Mouse (Mus musculus): ENCODE measurements around the gene Gm10300. TPM values are rescaled to one million over a fixed set of nuclear protein-coding genes. Genes with fewer than 3 reads are reported as not detected.
A peak's percentile ranks its signal among the peaks of the same experiment; 100 is the strongest.

Gm10300 gene
- polyA plus RNA-seq, 1 experiment from 2014 or later = not detected

DNA sequence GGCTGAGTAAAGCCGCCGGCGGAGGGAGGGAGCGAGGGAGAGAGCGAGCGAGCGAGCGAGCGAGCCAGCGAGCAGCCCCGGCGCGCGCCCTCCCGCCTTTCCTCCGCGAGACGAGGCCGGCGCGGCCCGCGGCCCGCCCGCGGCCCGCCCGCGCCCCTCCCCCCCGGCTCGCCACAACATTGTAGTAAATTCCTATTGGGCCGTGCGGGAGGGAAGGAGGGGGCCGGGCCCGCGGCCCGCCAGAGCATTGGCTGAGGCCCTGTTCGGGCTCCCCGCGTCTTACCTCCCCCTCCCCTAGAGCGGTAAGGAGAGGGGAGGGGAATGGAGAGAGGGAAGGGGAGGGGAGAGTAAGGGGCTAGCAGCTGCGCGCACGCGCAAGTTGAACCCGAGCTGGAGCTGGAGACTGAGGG is 25.5 kb upstream of the Gm10300 start:
- TF ChIP-seq CTCF (IDR thresholded peaks at IDR 0.05; ENCODE audit: low read depth) (no peak), EP300 (optimal IDR thresholded peaks at IDR 0.05) (no peak)
- 0% methylated on average over 10 of the region's 46 CpGs for WGBS

DNA sequence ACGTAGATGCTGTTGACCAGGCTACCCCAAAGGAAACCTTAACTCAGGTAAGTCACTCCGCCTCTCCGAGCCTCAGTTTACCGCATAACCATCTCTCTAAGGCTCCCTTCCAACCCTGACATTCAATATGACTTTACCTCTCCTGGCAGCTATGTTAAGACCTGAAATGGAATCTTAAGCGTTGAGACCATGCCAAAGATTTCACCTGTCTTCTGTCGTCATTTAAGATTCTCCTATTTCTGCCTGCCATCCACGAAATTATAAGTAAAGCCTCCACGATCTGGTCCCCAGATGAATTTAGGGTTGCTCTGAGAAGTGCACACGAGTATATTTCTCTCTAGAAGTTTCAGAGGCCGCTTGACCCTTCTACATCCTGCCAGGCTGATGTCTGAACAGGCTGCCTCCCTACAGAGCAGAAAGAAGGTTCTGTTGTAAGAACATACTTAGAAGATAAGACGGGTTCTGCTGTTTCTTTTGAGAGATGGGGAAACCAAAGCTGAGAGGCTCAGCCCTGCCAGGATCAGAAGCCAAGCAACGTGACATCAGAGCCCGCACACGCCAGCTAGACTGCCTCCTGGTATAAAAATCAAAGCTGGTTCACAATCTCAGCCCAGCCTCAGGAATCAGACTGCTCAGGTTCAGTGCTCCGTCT is 24.8 kb upstream of the Gm10300 start:
- no peaks in the 10 kb centered on the region for H3K36me3 ChIP-seq (ENCODE audit: control insufficient read depth, insufficient read depth, low read length)
- H3K4me1 ChIP-seq (replicated peaks; ENCODE audit: control insufficient read depth, insufficient read depth) = no peaks in the 10 kb centered on the region
- no peak overlapping the region; the same call in 1 of the 2 replicates for H3K4me3 ChIP-seq (ENCODE audit: low read depth, low read length)
- no peaks in the 10 kb centered on the region for H3K27me3 ChIP-seq (ENCODE audit: control insufficient read depth, insufficient read depth, low read length)
- peak overlapping the region; percentile 100 for H3K4me2 ChIP-seq (replicated peaks; ENCODE audit: low read depth)
- TF ChIP-seq CTCF (IDR thresholded peaks at IDR 0.05; ENCODE audit: low read depth) (no peak), EP300 (optimal IDR thresholded peaks at IDR 0.05) (no peak)
- ATAC-seq (ENCODE audit: low FRiP score, low TSS enrichment) (no peak), DNase-seq (ENCODE audit: low spot score) (no peak)
- 14% methylated on average over 14 of the region's 15 CpGs for WGBS
- H3K27ac ChIP-seq (replicated peaks) = 0 out of 2 replicates have a peak overlapping the region, but pooled peaks have one; percentile 40
- no peak overlapping the region for H3K9ac ChIP-seq (ENCODE audit: low read length)
- no peaks in the 10 kb centered on the region for H3K9me3 ChIP-seq (ENCODE audit: control insufficient read depth, low read length)

More for the DNA sequence above, 25.5 kb upstream of the Gm10300 start:
- DNase-seq (ENCODE audit: low spot score) = peak; percentile 93
- Histone ChIP-seq H3K4me2 (replicated peaks; ENCODE audit: low read depth) (peak overlapping the region; percentile 100), H3K4me3 (ENCODE audit: low read depth, low read length) (peak overlapping the region; percentile 79), H3K36me3 (ENCODE audit: control insufficient read depth, insufficient read depth, low read length) (no peaks in the 10 kb centered on the region), H3K9ac (ENCODE audit: low read length) (peak overlapping the region; percentile 91), H3K9me3 (ENCODE audit: control insufficient read depth, low read length) (no peaks in the 10 kb centered on the region), H3K27ac (replicated peaks) (peak overlapping the region; percentile 81), H3K4me1 (replicated peaks; ENCODE audit: control insufficient read depth, insufficient read depth) (no peaks in the 10 kb centered on the region), H3K27me3 (ENCODE audit: control insufficient read depth, insufficient read depth, low read length) (no peaks in the 10 kb centered on the region)
- ATAC-seq (ENCODE audit: low FRiP score, low TSS enrichment) = peak; percentile 98

DNA sequence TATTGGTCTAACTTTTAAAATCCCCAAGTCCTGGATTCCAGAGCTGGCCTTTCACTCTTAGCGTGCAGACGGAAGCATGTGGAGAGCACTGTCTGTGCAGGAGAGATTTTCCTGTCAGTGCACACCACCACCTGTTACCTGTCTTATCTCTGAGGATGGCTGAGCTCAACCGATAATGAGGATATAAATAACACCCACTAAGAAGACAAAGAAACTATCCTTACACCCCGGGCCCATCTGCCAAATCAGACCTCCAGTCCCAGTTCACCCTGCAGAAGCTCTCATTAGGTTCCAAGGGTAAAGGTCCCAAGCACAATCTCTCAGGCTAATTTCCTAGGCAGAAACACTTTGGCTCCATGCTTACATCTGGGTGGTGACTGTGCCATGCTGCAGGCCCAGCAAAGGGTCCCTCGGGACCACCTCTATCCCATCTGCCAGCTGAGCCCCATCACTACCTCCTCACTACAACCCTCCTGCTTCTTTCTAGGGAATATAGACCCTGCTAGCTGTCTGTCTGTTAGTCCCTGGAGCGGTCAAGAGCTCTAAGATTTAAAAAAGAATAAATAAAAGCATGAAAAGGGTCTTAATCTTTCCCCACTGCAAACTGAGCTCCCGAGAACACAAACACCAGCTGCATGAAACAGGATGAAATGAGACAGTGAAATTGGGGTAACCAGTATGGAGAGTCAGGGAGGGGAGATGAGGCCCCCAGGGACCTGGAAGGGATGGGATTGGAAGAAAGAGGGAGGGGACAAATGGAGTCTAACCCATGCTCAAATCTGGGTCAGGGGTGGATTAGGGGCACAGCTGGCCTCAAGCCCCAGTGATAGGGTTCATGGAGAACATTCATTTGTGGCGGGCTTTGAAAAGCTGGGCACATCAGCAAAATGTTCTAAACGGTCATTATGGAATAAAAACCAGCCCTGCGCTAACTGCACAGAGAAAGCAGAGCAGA is 22.9 kb upstream of the Gm10300 start:
- TF ChIP-seq EP300 (optimal IDR thresholded peaks at IDR 0.05) (no peak), CTCF (IDR thresholded peaks at IDR 0.05; ENCODE audit: low read depth) (no peak)
- ATAC-seq (ENCODE audit: low FRiP score, low TSS enrichment) (no peak), DNase-seq (ENCODE audit: low spot score) (no peak)
- no peak overlapping the region for H3K9ac ChIP-seq (ENCODE audit: low read length)
- no peak overlapping the region for H3K4me3 ChIP-seq (ENCODE audit: low read depth, low read length)
- H3K27me3 ChIP-seq (ENCODE audit: control insufficient read depth, insufficient read depth, low read length) = no peaks in the 10 kb centered on the region
- H3K9me3 ChIP-seq (ENCODE audit: control insufficient read depth, low read length) = no peaks in the 10 kb centered on the region
- no peak overlapping the region for H3K4me2 ChIP-seq (replicated peaks; ENCODE audit: low read depth)
- WGBS = 70% methylated on average over 10 of the region's 10 CpGs
- H3K36me3 ChIP-seq (ENCODE audit: control insufficient read depth, insufficient read depth, low read length) = no peaks in the 10 kb centered on the region
- H3K27ac ChIP-seq (replicated peaks) = no peak overlapping the region
- H3K4me1 ChIP-seq (replicated peaks; ENCODE audit: control insufficient read depth, insufficient read depth) = no peaks in the 10 kb centered on the region

DNA sequence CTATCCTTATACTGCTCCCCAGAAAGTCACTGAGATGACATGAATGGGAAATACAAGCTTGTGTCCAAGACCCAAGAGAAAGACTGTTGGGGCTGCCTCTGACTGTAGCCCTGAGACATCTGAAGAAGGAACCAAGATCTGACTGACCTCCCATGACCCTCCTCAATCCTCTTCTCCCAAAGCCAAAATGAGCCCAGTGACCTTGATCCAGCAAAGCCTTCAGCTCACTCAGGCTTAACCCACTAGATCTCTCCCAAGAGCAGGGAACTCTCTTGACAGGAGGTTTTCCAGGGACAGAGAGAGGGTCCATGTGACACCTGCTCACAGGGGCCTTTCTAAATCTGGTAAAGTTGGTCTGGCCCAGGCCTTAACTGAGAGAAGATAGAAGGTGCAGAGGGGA is 17.2 kb upstream of the Gm10300 start:
- Histone ChIP-seq H3K9ac (ENCODE audit: low read length) (no peak overlapping the region), H3K9me3 (ENCODE audit: control insufficient read depth, low read length) (no peaks in the 10 kb centered on the region), H3K4me3 (ENCODE audit: low read depth, low read length) (no peak overlapping the region), H3K27me3 (ENCODE audit: control insufficient read depth, insufficient read depth, low read length) (no peaks in the 10 kb centered on the region), H3K4me1 (replicated peaks; ENCODE audit: control insufficient read depth, insufficient read depth) (no peaks in the 10 kb centered on the region), H3K27ac (replicated peaks) (0 out of 2 replicates have a peak overlapping the region, but pooled peaks have one; percentile 20), H3K4me2 (replicated peaks; ENCODE audit: low read depth) (no peak overlapping the region), H3K36me3 (ENCODE audit: control insufficient read depth, insufficient read depth, low read length) (no peaks in the 10 kb centered on the region)
- ATAC-seq (ENCODE audit: low FRiP score, low TSS enrichment) = no peak
- TF ChIP-seq EP300 (optimal IDR thresholded peaks at IDR 0.05) = no peak
- no peak for TF ChIP-seq CTCF (IDR thresholded peaks at IDR 0.05; ENCODE audit: low read depth)
- no peak for DNase-seq (ENCODE audit: low spot score)

DNA sequence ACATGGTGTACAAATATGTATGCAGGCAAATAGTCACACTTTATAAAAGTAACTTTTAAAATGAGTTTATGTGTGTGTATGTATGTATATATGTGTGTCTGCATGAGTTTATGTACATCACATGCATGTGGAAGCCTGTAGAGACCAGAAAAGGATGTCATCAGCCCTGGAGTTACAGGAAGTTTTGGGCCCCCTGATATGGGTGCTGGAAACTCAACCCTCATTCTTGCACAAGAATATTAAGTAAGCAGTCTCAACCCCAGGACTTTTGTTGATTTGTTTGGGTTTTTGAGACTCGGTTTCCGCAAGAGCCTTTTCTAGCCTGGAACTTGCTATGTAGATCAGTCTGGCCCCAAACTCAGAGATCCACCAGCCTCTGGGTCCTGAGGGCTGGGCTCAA is 15.0 kb upstream of the Gm10300 start:
- no peak for TF ChIP-seq EP300 (optimal IDR thresholded peaks at IDR 0.05)
- TF ChIP-seq CTCF (IDR thresholded peaks at IDR 0.05; ENCODE audit: low read depth) = no peak
- DNase-seq (ENCODE audit: low spot score) (no peak), ATAC-seq (ENCODE audit: low FRiP score, low TSS enrichment) (no peak)
- H3K27ac ChIP-seq (replicated peaks) = no peak overlapping the region
- no peaks in the 10 kb centered on the region for H3K36me3 ChIP-seq (ENCODE audit: control insufficient read depth, insufficient read depth, low read length)
- no peaks in the 10 kb centered on the region for H3K9me3 ChIP-seq (ENCODE audit: control insufficient read depth, low read length)
- H3K4me3 ChIP-seq (ENCODE audit: low read depth, low read length) = no peak overlapping the region
- H3K27me3 ChIP-seq (ENCODE audit: control insufficient read depth, insufficient read depth, low read length) = no peaks in the 10 kb centered on the region
- no peak overlapping the region for H3K9ac ChIP-seq (ENCODE audit: low read length)
- H3K4me2 ChIP-seq (replicated peaks; ENCODE audit: low read depth) = no peak overlapping the region
- 85% methylated on average over 2 of the region's 2 CpGs for WGBS
- H3K4me1 ChIP-seq (replicated peaks; ENCODE audit: control insufficient read depth, insufficient read depth) = no peaks in the 10 kb centered on the region

Measured in stomach, postnatal 0 days (tissue).